Mouse (Mus musculus) liver, embryonic 14.5 days (tissue): ENCODE results near the gene Fam19a3. TPM values are rescaled to one million over a fixed set of nuclear protein-coding genes. Genes with fewer than 3 reads are reported as not detected.

Experiments
- ATAC-seq: fragments of 200-750 bp; cut with Nextera tagmentation; 2 replicates; pipeline ENCODE4 v1.8.0; 2017; ENCODE audit warnings: moderate number of reproducible peaks, mild to moderate bottlenecking, moderate library complexity; ENCODE audit not compliant: insufficient read depth
- DNase-seq, 3 experiments: peaks; one replicate each; pipeline ENCODE4 v3.0.0-alpha.2; 2012 to 2013; ENCODE audit warnings: low read depth in 3 of 3, low spot score in 3 of 3
- H3K27ac ChIP-seq: fragments of 300-500 bp; sonication (generic); 2 replicates; pipeline ENCODE4 v1.5.1; 2014; ENCODE audit warnings: moderate library complexity, mild to moderate bottlenecking, control low read depth, inconsistent platforms
- H3K27me3 ChIP-seq: fragments of 300-500 bp; sonication (generic); 2 replicates; pipeline ENCODE4 v1.6.1; 2014; ENCODE audit warnings: mild to moderate bottlenecking, low read length, moderate library complexity; ENCODE audit not compliant: control insufficient read depth, insufficient read depth
- H3K36me3 ChIP-seq: fragments of 300-500 bp; sonication (generic); replicated peaks from 2 replicates; pipeline ENCODE4 v1.6.1; 2014; ENCODE audit warnings: low read depth; ENCODE audit not compliant: control insufficient read depth, insufficient read depth
- H3K4me1 ChIP-seq, 2 experiments: fragments of 200-500 bp in 1 of 2; fragments of 300-500 bp in 1 of 2; sonication (generic) in 1 of 2; replicated peaks; 2 replicates each; pipeline ENCODE4 v1.6.1; 2012 to 2014; ENCODE audit warnings: antibody characterized with exemption in 1 of 2, inconsistent platforms in 1 of 2, low read length in 1 of 2; ENCODE audit not compliant: control insufficient read depth in 2 of 2, insufficient read depth in 2 of 2
- H3K4me2 ChIP-seq: fragments of 300-500 bp; sonication (generic); 2 replicates; pipeline ENCODE4 v1.6.1; 2014; ENCODE audit warnings: low read depth, mild to moderate bottlenecking, control low read depth, moderate library complexity
- H3K4me3 ChIP-seq, 2 experiments: fragments of 200-500 bp in 1 of 2; fragments of 300-500 bp in 1 of 2; sonication (generic) in 1 of 2; 2 replicates each; pipeline ENCODE4 v1.5.1; 2012 to 2014; ENCODE audit warnings: low read depth in 2 of 2, low read length in 2 of 2, mild to moderate bottlenecking in 2 of 2, control low read depth in 1 of 2, inconsistent platforms in 1 of 2, moderate library complexity in 1 of 2; ENCODE audit not compliant: insufficient read depth in 1 of 2
- H3K9ac ChIP-seq: fragments of 300-500 bp; sonication (generic); replicated peaks from 2 replicates; pipeline ENCODE4 v1.6.1; 2014; ENCODE audit warnings: mild to moderate bottlenecking, control low read depth, moderate library complexity
- H3K9me3 ChIP-seq: fragments of 300-500 bp; sonication (generic); 2 replicates; pipeline ENCODE4 v1.6.1; 2016; ENCODE audit warnings: low read length, mixed read lengths; ENCODE audit not compliant: control insufficient read depth
- CTCF ChIP-seq: IDR thresholded peaks from 2 replicates; pipeline ENCODE4 v1.5.1; 2016; ENCODE audit warnings: antibody characterized with exemption, low read depth, control low read depth
- EP300 ChIP-seq: IDR thresholded peaks from 2 replicates; pipeline ENCODE4 v1.6.1; 2016; ENCODE audit warnings: antibody characterized with exemption, low read depth
- WGBS: fragments of 180-500 bp; shearing (Covaris S2); extraction: QIAGEN DNeasy Blood & Tissue Kit; methylation state at CpG from one replicate; pipeline ENCODE4 v1.1.7; 2014; ENCODE audit not compliant: insufficient replicate concordance; 5-methylcytosine and 5-hydroxymethylcytosine counted together
- polyA plus RNA-seq, 2 experiments: library from polyadenylated mRNA; depleted of rRNA in 1 of 2; stranded (reverse) in 1 of 2; unstranded in 1 of 2; fragments of >200 nt; fragmentation: Nextera tagmentation in 1 of 2; extraction: Ambion mirVana in 1 of 2; gene quantifications; 2 replicates each; pipeline versions ENCODE4 v1.2.1 to v1.2.3; 2012 to 2014

Fam19a3 gene
- polyA plus RNA-seq, 2 experiments: 0.01 TPM; not detected in 1

DNA sequence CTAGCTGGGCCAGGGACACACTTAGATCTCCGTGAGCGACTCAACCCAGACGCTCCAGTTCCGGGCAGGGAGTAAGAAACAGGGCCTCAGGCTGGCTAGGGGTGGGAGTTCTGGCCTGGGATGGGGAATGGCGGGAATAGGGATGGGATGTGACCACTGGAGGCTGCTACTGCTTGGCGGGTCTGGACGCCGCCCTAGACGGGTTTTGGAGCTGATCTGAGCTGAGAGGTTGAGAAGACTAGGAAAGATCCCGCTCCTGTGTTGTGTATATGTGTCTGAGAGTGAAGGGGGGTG, 7.6 kb upstream of the Fam19a3 start:
- H3K9me3 ChIP-seq: no peaks in the 10 kb centered on the region
- peak overlapping the region; percentile 63 for H3K4me2 ChIP-seq
- no peak for TF ChIP-seq EP300
- TF ChIP-seq CTCF: no peak
- WGBS: 16% methylated on average over 10 of the region's 10 CpGs
- no peaks in the 10 kb centered on the region for H3K36me3 ChIP-seq
- no peak overlapping the region; the same call in 1 of the 2 replicates for H3K9ac ChIP-seq
- ATAC-seq (peak; percentile 4; the same call in 1 of the 2 replicates), DNase-seq (no peak)
- H3K27me3 ChIP-seq: peaks cover 21% of the 10 kb centered on the region
- H3K27ac ChIP-seq: no peak overlapping the region
- H3K4me1 ChIP-seq: peaks cover 0 to 10% of the 10 kb centered on the region in 2 experiments; a peak in 2 of 4 replicates
- peak overlapping the region; percentile 54 to 56 for H3K4me3 ChIP-seq

DNA sequence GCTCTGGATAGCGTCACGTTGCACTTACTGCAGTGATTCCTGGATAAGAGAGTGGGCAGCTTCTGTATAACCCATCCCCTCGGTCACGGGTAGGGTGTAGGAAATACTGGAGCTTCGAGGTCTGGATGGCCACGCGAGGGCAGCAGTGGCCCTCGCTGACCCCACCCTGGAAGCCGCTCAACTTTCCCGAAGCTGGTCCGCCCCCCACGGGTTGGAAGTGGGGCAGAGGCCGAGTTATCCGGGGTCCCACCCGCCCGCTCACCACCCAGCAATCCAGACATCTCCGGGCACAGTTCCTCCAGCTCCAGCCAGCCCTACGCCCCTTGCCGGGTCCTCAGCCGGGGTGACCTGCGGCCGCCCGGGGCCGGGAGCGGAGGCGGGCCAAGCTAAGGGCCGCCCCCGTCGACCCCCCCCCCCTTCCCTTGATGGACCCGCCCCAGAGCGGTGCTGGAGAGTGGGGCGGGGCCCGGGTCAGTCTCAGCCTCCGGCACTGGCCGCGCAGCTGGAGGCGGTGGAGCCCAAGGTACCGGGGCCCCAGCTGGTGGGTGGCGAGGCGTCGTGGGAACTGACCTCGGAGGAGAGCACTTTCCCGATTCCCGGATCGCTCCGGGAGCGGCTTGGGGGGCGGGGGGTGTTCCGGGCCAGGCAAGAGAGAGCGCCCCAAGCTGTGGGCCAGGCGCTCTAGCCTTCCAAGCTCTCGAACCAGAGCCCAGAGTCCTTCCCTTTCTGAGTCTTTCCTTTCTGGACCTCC, 7.1 kb upstream of the Fam19a3 start:
- 2% methylated on average over 41 of the region's 52 CpGs for WGBS
- Histone ChIP-seq H3K9me3 (no peaks in the 10 kb centered on the region), H3K27ac (no peak overlapping the region), H3K4me1 (peaks cover 0 to 6% of the 10 kb centered on the region in 2 experiments; a peak in 2 of 4 replicates), H3K36me3 (no peaks in the 10 kb centered on the region), H3K9ac (no peak overlapping the region; the same call in 1 of the 2 replicates), H3K4me3 (peak overlapping the region; percentile 54 to 56), H3K27me3 (peaks cover 25% of the 10 kb centered on the region), H3K4me2 (peak overlapping the region; percentile 63)
- TF ChIP-seq CTCF: peak; percentile 74
- no peak for TF ChIP-seq EP300
- DNase-seq: no peak
- peak; percentile 81 for ATAC-seq

DNA sequence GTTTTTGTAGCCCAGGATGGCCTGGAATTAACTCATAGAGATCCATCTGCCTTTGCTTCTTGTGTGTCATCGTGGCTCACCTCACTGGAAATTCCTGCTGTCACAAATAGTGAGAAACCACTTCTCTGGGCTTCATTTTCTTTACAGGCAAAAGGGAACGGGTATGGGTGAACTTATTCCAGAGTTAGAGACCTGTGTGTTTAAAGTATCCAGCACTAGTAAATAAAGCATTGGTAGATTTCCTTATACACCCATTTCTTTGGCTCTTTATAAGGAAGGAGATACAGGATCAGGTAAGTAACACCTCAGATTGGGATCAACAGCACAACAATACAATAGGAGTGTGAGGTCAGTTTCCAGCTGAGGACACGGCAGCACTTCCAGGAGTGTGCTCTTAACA, 6.4 kb upstream of the Fam19a3 start, which contains the start of gene Rhoc:
Gene Rhoc (plus strand): TSS at position 301 of the 400 bp plus-strand sequence.
- Histone ChIP-seq H3K4me1 (peaks cover 0 to 4% of the 10 kb centered on the region in 2 experiments; a peak in 2 of 4 replicates), H3K9me3 (no peaks in the 10 kb centered on the region), H3K27me3 (peaks cover 31% of the 10 kb centered on the region), H3K36me3 (no peaks in the 10 kb centered on the region), H3K4me2 (peak within 1 kb of the TSS; percentile 63), H3K4me3 (peak within 1 kb of the TSS; percentile 54 to 56), H3K9ac (no peak within 1 kb of the TSS; the same call in 1 of the 2 replicates), H3K27ac (no peak within 1 kb of the TSS)
- WGBS: 39% methylated on average over 3 of the region's 3 CpGs
- TF ChIP-seq EP300: no peak
- no peak for DNase-seq
- ATAC-seq: no peak

DNA sequence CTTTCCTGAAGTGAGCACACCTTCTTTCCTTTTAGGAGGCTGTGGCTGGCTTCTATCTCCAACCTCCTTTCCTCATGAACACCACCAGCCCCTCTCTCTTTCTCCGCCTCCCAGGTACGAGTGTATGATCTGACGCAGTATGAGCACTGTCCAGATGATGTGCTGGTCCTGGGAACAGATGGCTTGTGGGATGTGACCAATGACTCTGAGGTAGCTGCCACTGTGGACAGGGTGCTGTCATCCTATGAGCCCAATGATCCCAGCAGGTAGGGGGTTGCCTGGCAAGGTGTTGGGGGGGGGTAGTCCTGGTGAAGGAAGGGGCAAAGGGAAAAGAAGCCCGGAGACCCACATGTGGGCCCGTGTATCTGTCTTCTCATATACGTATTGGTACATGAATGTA, 3.6 kb upstream of the Fam19a3 start:
- TF ChIP-seq EP300 (no peak), CTCF (no peak)
- no peak for ATAC-seq
- no peak overlapping the region for H3K27ac ChIP-seq
- H3K9ac ChIP-seq: no peak overlapping the region
- no peaks in the 10 kb centered on the region for H3K9me3 ChIP-seq
- WGBS: 77% methylated on average over 6 of the region's 6 CpGs
- peaks cover 0 to 1% of the 10 kb centered on the region in 2 experiments; a peak in 1 of 4 replicates for H3K4me1 ChIP-seq
- DNase-seq: no peak
- no peaks in the 10 kb centered on the region for H3K36me3 ChIP-seq
- H3K4me3 ChIP-seq: no peak overlapping the region
- H3K4me2 ChIP-seq: no peak overlapping the region
- H3K27me3 ChIP-seq: peaks cover 59% of the 10 kb centered on the region

DNA sequence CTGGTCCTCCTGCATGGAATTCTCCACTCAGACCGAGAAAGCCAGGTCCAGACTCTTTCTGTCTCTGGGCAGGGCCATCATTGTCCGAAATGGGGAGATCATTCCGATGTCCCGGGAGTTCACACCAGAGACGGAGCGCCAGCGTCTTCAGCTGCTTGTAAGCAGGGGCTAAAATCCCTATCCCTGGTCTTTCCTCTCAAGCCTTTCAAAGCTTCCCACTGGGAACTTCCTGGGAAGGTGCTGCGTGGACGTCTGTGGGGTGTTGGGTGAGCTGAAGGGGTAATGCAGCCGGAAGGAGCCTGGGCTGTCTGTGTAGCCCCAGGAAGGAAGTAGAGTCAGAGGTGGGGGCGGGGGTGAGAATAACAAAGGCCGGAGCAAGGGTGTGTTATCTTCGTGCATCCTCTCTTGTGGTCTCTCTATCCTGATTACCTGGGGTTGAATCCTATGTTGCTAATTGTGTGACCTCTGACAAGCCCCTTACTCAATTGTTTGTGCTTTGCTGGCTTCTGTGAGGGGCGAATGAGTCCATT, 2.4 kb upstream of the Fam19a3 start:
- TF ChIP-seq CTCF (no peak), EP300 (no peak)
- H3K4me3 ChIP-seq: no peak overlapping the region
- ATAC-seq (no peak), DNase-seq (no peak)
- peaks cover 0 to 1% of the 10 kb centered on the region in 2 experiments; a peak in 1 of 4 replicates for H3K4me1 ChIP-seq
- no peak overlapping the region for H3K27ac ChIP-seq
- H3K27me3 ChIP-seq: peaks cover 64% of the 10 kb centered on the region
- H3K9ac ChIP-seq: no peak overlapping the region
- no peaks in the 10 kb centered on the region for H3K9me3 ChIP-seq
- no peaks in the 10 kb centered on the region for H3K36me3 ChIP-seq
- WGBS: 17% methylated on average over 14 of the region's 14 CpGs
- H3K4me2 ChIP-seq: no peak overlapping the region
